Mouse (Mus musculus) ES-E14 (cell line): Measurements from ENCODE around the gene Kcnk6. TPM values are rescaled to one million over a fixed set of nuclear protein-coding genes. Genes with fewer than 3 reads are reported as not detected.
"Not testable (repeated sequence)": the region's sequence is repeated elsewhere in the genome, so short reads cannot be mapped to it uniquely, and the experiment has no call there.

ENCODE experiments used
- DNase-seq: peaks from one replicate; pipeline ENCODE4 v3.0.0-alpha.2; 2013; ENCODE audit warnings: low read depth, low spot score
- H3K27ac ChIP-seq: 2 replicates; pipeline ENCODE4 v1.5.1; 2012; ENCODE audit warnings: low read depth, mild to moderate bottlenecking, low read length, moderate library complexity, mixed read lengths; ENCODE audit not compliant: poor library complexity, insufficient read depth, severe bottlenecking
- H3K36me3 ChIP-seq: 2 replicates; pipeline ENCODE4 v1.6.1; 2012; ENCODE audit warnings: mild to moderate bottlenecking, low read length, moderate library complexity, mixed read lengths; ENCODE audit not compliant: control insufficient read depth, poor library complexity, insufficient read depth, severe bottlenecking
- H3K4me1 ChIP-seq, 2 experiments: fragments of 150-350 bp in 1 of 2; sonication (generic) in 1 of 2; 2 replicates each; pipeline ENCODE4 v1.6.1; 2012; ENCODE audit warnings: low read length in 2 of 2, mild to moderate bottlenecking in 1 of 2, mixed read lengths in 1 of 2; ENCODE audit not compliant: control insufficient read depth in 2 of 2, insufficient read depth in 2 of 2, poor library complexity in 1 of 2
- H3K4me3 ChIP-seq, 2 experiments: fragments of 150-350 bp in 1 of 2; sonication (generic) in 1 of 2; 2 replicates each; pipeline ENCODE4 v1.5.1; 2012; ENCODE audit warnings: low read length in 2 of 2, low read depth in 1 of 2, mild to moderate bottlenecking in 1 of 2, mixed read lengths in 1 of 2; ENCODE audit not compliant: insufficient read depth in 1 of 2, poor library complexity in 1 of 2, severe bottlenecking in 1 of 2
- H3K9ac ChIP-seq: 2 replicates; pipeline ENCODE4 v1.6.1; 2012; ENCODE audit warnings: low read depth, mild to moderate bottlenecking, low read length, mixed read lengths; ENCODE audit not compliant: poor library complexity, insufficient read depth, severe bottlenecking
- H3K9me3 ChIP-seq: fragments of 150-350 bp; sonication (generic); 2 replicates; pipeline ENCODE4 v1.6.1; 2012; ENCODE audit warnings: low read depth, mild to moderate bottlenecking, low read length; ENCODE audit not compliant: control insufficient read depth, insufficient read depth
- CHD2 ChIP-seq: IDR thresholded peaks from 2 replicates; pipeline ENCODE4 v1.6.1; 2014; ENCODE audit warnings: mild to moderate bottlenecking, low read depth, low read length, inconsistent platforms
- HCFC1 ChIP-seq: IDR thresholded peaks from 2 replicates; pipeline ENCODE4 v1.6.1; 2012; ENCODE audit warnings: low read length, inconsistent platforms, borderline replicate concordance; ENCODE audit not compliant: insufficient read depth
- MAFK ChIP-seq: IDR thresholded peaks from 2 replicates; pipeline ENCODE4 v1.6.1; 2014; ENCODE audit warnings: mild to moderate bottlenecking, low read depth, low read length, inconsistent platforms; ENCODE audit not compliant: insufficient read depth
- ZC3H11A ChIP-seq: IDR thresholded peaks from 2 replicates; pipeline ENCODE4 v1.6.1; 2012; ENCODE audit warnings: low read depth, mild to moderate bottlenecking, inconsistent platforms, low read length, borderline replicate concordance
- ZNF384 ChIP-seq: IDR thresholded peaks from 2 replicates; pipeline ENCODE4 v1.6.1; 2012; ENCODE audit warnings: low read depth, low read length, inconsistent platforms
- in situ Hi-C, 2 experiments: fragments of 600-800 bp; cut with MboI; formaldehyde crosslinking; loops; one replicate each; pipeline ENCODE4 v1.15.1; 2025; ENCODE audit warnings: low sequenced_read_pairs in 2 of 2, inconsistent platforms in 1 of 2; ENCODE audit not compliant: unreplicated experiment in 2 of 2
- total RNA-seq: library from RNA; depleted of rRNA; stranded (reverse); fragments of 300-350 nt; gene quantifications from 2 replicates; pipeline ENCODE4 v1.2.3, GENCODE M21; 2012

Gene Kcnk6
- total RNA-seq, 1 experiment = 6.2 TPM

- TF ChIP-seq ZC3H11A = no peak
- no peak for TF ChIP-seq MAFK
- TF ChIP-seq HCFC1 = no peak
- TF ChIP-seq CHD2 = no peak
- TF ChIP-seq ZNF384 = no peak
- no peak for DNase-seq
- Histone ChIP-seq H3K36me3 (no peaks in the 10 kb centered on the region), H3K9me3 (no peaks in the 10 kb centered on the region), H3K4me1 (no peaks in the 10 kb centered on the region), H3K27ac (no peak overlapping the region), H3K4me3 (no peak overlapping the region), H3K9ac (no peak overlapping the region)
- in situ Hi-C loops = loop anchor here (5.0 to 10.0 kb wide), 2 partner anchors 512 to 515 kb away; no protein-coding TSS in a partner anchor
Measured at GRCm38 (mm10) chr7:29202577-29202976, 29.7 kb downstream of the Kcnk6 start.

- H3K9me3 ChIP-seq, DNase-seq, in situ Hi-C loops, H3K9ac ChIP-seq, H3K4me1 ChIP-seq, H3K27ac ChIP-seq, H3K4me3 ChIP-seq, H3K36me3 ChIP-seq: not testable (repeated sequence)
Measured at GRCm38 (mm10) chr7:29194230-29194629, 38.1 kb downstream of the Kcnk6 start.

GRCm38 (mm10) chr7:29181323-29181722 lies 51.0 kb downstream of the Kcnk6 start:
- H3K27ac ChIP-seq, H3K4me3 ChIP-seq, H3K36me3 ChIP-seq, DNase-seq, in situ Hi-C loops, H3K9me3 ChIP-seq, H3K4me1 ChIP-seq: not testable (repeated sequence)
- H3K9ac ChIP-seq = peak overlapping the region; percentile 17; the same call in 1 of the 2 replicates

- H3K4me1 ChIP-seq = peaks cover 3 to 5% of the 10 kb centered on the region in 2 experiments; a peak in 2 of 4 replicates
- H3K9ac ChIP-seq = no peak overlapping the region
- TF ChIP-seq MAFK (no peak), ZNF384 (no peak), HCFC1 (no peak), ZC3H11A (no peak), CHD2 (no peak)
- in situ Hi-C loops = no loop called here
- DNase-seq = no peak
- no peak overlapping the region for H3K4me3 ChIP-seq
- H3K9me3 ChIP-seq = no peaks in the 10 kb centered on the region
- no peak overlapping the region for H3K27ac ChIP-seq
- H3K36me3 ChIP-seq = peaks cover 13% of the 10 kb centered on the region
Measured at GRCm38 (mm10) chr7:29180854-29181236, 51.5 kb downstream of the Kcnk6 start.

GRCm38 (mm10) chr7:29180077-29180853 lies 52.0 kb downstream of the Kcnk6 start, which contains the start of gene Psmd8:
Gene Psmd8, minus strand, starts transcription at chr7:29180701.
- peaks cover 18% of the 10 kb centered on the region for H3K36me3 ChIP-seq
- H3K27ac ChIP-seq = peak within 1 kb of the TSS; percentile 66
- peaks cover 3 to 5% of the 10 kb centered on the region in 2 experiments; a peak in 2 of 4 replicates for H3K4me1 ChIP-seq
- peak within 1 kb of the TSS; percentile 96 for H3K9ac ChIP-seq
- TF ChIP-seq ZC3H11A (no peak), HCFC1 (peak; percentile 55; the same call in 1 of the 2 replicates)
- in situ Hi-C loops = no loop called here
- DNase-seq = peak; percentile 97
- H3K9me3 ChIP-seq = no peaks in the 10 kb centered on the region
- H3K4me3 ChIP-seq = peak within 1 kb of the TSS; percentile 96 to 98
